Mouse (Mus musculus) midbrain, embryonic 12.5 days (tissue): ENCODE results near the gene P3h2. TPM values are rescaled to one million over a fixed set of nuclear protein-coding genes. Genes with fewer than 3 reads are reported as not detected.

Source experiments
- ATAC-seq: fragments of 200-750 bp; cut with Nextera tagmentation; 2 replicates; pipeline ENCODE4 v1.8.0; 2017; ENCODE audit warnings: low read depth, moderate TSS enrichment, moderate library complexity; ENCODE audit not compliant: low FRiP score
- H3K27ac ChIP-seq: fragments of 300-500 bp; sonication (generic); replicated peaks from 2 replicates; pipeline ENCODE4 v1.5.1; 2016; ENCODE audit warnings: mild to moderate bottlenecking
- H3K27me3 ChIP-seq: fragments of 300-500 bp; sonication (generic); 2 replicates; pipeline ENCODE4 v1.6.1; 2016; ENCODE audit warnings: mild to moderate bottlenecking
- H3K36me3 ChIP-seq: fragments of 300-500 bp; sonication (generic); 2 replicates; pipeline ENCODE4 v1.6.1; 2016
- H3K4me1 ChIP-seq: fragments of 300-500 bp; sonication (generic); 2 replicates; pipeline ENCODE4 v1.6.1; 2016
- H3K4me2 ChIP-seq: fragments of 300-500 bp; sonication (generic); replicated peaks from 2 replicates; pipeline ENCODE4 v1.6.1; 2016; ENCODE audit warnings: mild to moderate bottlenecking, moderate library complexity
- H3K4me3 ChIP-seq: fragments of 300-500 bp; sonication (generic); 2 replicates; pipeline ENCODE4 v1.5.1; 2016; ENCODE audit warnings: mild to moderate bottlenecking
- H3K9ac ChIP-seq: fragments of 300-500 bp; sonication (generic); replicated peaks from 2 replicates; pipeline ENCODE4 v1.6.1; 2016; ENCODE audit warnings: mild to moderate bottlenecking, moderate library complexity
- H3K9me3 ChIP-seq: fragments of 300-500 bp; sonication (generic); 2 replicates; pipeline ENCODE4 v1.6.1; 2016; ENCODE audit warnings: mild to moderate bottlenecking
- WGBS: fragments of 180-500 bp; shearing (Covaris S2); methylation state at CpG from one replicate; pipeline ENCODE4 v1.1.7; 2016; 5-methylcytosine and 5-hydroxymethylcytosine counted together
- polyA plus RNA-seq: library from polyadenylated mRNA; unstranded; fragments of >200 nt; fragmentation: Nextera tagmentation; extraction: Ambion mirVana; gene quantifications from 2 replicates; pipeline ENCODE4 v1.2.1, GENCODE M21; 2016

The P3h2 gene
- polyA plus RNA-seq, 1 experiment from 2014 or later: 0.79 TPM

GRCm38 (mm10) chr16:26026416-26026815 lies 79.2 kb downstream of the P3h2 start:
- no peak overlapping the region for H3K4me2 ChIP-seq
- peaks cover 8% of the 10 kb centered on the region; the same call in 1 of the 2 replicates for H3K4me1 ChIP-seq
- 84% methylated on average over 3 of the region's 3 CpGs for WGBS

GRCm38 (mm10) chr16:26024543-26024942 lies 81.0 kb downstream of the P3h2 start:
- H3K9ac ChIP-seq: no peak overlapping the region
- H3K4me1 ChIP-seq: peaks cover 8% of the 10 kb centered on the region; the same call in 1 of the 2 replicates
- H3K9me3 ChIP-seq: no peaks in the 10 kb centered on the region
- 60% methylated on average over 5 of the region's 5 CpGs for WGBS
- no peaks in the 10 kb centered on the region for H3K36me3 ChIP-seq
- no peaks in the 10 kb centered on the region for H3K27me3 ChIP-seq
- H3K27ac ChIP-seq: no peak overlapping the region
- H3K4me3 ChIP-seq: no peak overlapping the region
- no peak for ATAC-seq
- H3K4me2 ChIP-seq: no peak overlapping the region

More at GRCm38 (mm10) chr16:26026416-26026815, 79.2 kb downstream of the P3h2 start:
- Histone ChIP-seq H3K27me3 (no peaks in the 10 kb centered on the region), H3K9me3 (no peaks in the 10 kb centered on the region), H3K27ac (no peak overlapping the region), H3K9ac (no peak overlapping the region), H3K4me3 (no peak overlapping the region), H3K36me3 (no peaks in the 10 kb centered on the region)
- no peak for ATAC-seq

- WGBS: 83% methylated on average over 4 of the region's 4 CpGs
- no peaks in the 10 kb centered on the region for H3K27me3 ChIP-seq
- no peak for ATAC-seq
- no peak overlapping the region for H3K27ac ChIP-seq
- peaks cover 8% of the 10 kb centered on the region; the same call in 1 of the 2 replicates for H3K4me1 ChIP-seq
- no peak overlapping the region for H3K9ac ChIP-seq
- no peak overlapping the region for H3K4me2 ChIP-seq
- H3K36me3 ChIP-seq: no peaks in the 10 kb centered on the region
- H3K9me3 ChIP-seq: no peaks in the 10 kb centered on the region
- no peak overlapping the region for H3K4me3 ChIP-seq
Measured at GRCm38 (mm10) chr16:26023352-26023751, 82.2 kb downstream of the P3h2 start.

GRCm38 (mm10) chr16:26021759-26022158 lies 83.8 kb downstream of the P3h2 start:
- 62% methylated on average over 2 of the region's 2 CpGs for WGBS
- H3K9ac ChIP-seq: no peak overlapping the region
- no peak for ATAC-seq
- no peak overlapping the region for H3K4me2 ChIP-seq
- no peaks in the 10 kb centered on the region for H3K9me3 ChIP-seq
- H3K27me3 ChIP-seq: no peaks in the 10 kb centered on the region
- peaks cover 8% of the 10 kb centered on the region; the same call in 1 of the 2 replicates for H3K4me1 ChIP-seq
- H3K36me3 ChIP-seq: no peaks in the 10 kb centered on the region
- H3K4me3 ChIP-seq: no peak overlapping the region
- no peak overlapping the region for H3K27ac ChIP-seq

- H3K27ac ChIP-seq: no peak overlapping the region
- H3K4me1 ChIP-seq: no peaks in the 10 kb centered on the region
- no peak overlapping the region for H3K4me3 ChIP-seq
- H3K27me3 ChIP-seq: no peaks in the 10 kb centered on the region
- no peak for ATAC-seq
- H3K4me2 ChIP-seq: no peak overlapping the region
- 87% methylated on average over 3 of the region's 3 CpGs for WGBS
- H3K9ac ChIP-seq: no peak overlapping the region
- H3K36me3 ChIP-seq: no peaks in the 10 kb centered on the region
- no peaks in the 10 kb centered on the region for H3K9me3 ChIP-seq
Measured at GRCm38 (mm10) chr16:26005811-26006210, 99.8 kb downstream of the P3h2 start.

GRCm38 (mm10) chr16:26003261-26003660 lies 102.3 kb downstream of the P3h2 start:
- H3K27ac ChIP-seq: no peak overlapping the region
- H3K4me1 ChIP-seq: no peaks in the 10 kb centered on the region
- H3K36me3 ChIP-seq: no peaks in the 10 kb centered on the region
- 71% methylated on average over 4 of the region's 4 CpGs for WGBS
- 0 out of 2 replicates have a peak, but pooled peaks cover 3% of the 10 kb centered on the region for H3K9me3 ChIP-seq
- no peak for ATAC-seq
- H3K4me3 ChIP-seq: no peak overlapping the region
- no peak overlapping the region for H3K9ac ChIP-seq
- H3K4me2 ChIP-seq: no peak overlapping the region
- no peaks in the 10 kb centered on the region for H3K27me3 ChIP-seq

- no peak for ATAC-seq
- Histone ChIP-seq H3K36me3 (no peaks in the 10 kb centered on the region), H3K4me1 (no peaks in the 10 kb centered on the region), H3K9ac (no peak overlapping the region), H3K27ac (no peak overlapping the region), H3K9me3 (0 out of 2 replicates have a peak, but pooled peaks cover 3% of the 10 kb centered on the region), H3K4me3 (no peak overlapping the region), H3K4me2 (no peak overlapping the region), H3K27me3 (no peaks in the 10 kb centered on the region)
- WGBS: 81% methylated on average over 9 of the region's 9 CpGs
Measured at GRCm38 (mm10) chr16:26002848-26003247, 102.7 kb downstream of the P3h2 start.

GRCm38 (mm10) chr16:25994605-25995004 lies 111.0 kb downstream of the P3h2 start:
- Histone ChIP-seq H3K27ac (no peak overlapping the region), H3K36me3 (no peaks in the 10 kb centered on the region), H3K4me2 (no peak overlapping the region), H3K4me3 (no peak overlapping the region), H3K4me1 (no peaks in the 10 kb centered on the region), H3K9me3 (0 out of 2 replicates have a peak, but pooled peaks cover 3% of the 10 kb centered on the region), H3K9ac (no peak overlapping the region), H3K27me3 (no peaks in the 10 kb centered on the region)
- ATAC-seq: no peak
- 89% methylated on average over 3 of the region's 3 CpGs for WGBS

GRCm38 (mm10) chr16:25987221-25987620 lies 118.4 kb downstream of the P3h2 start:
- WGBS: 95% methylated on average over 5 of the region's 5 CpGs

GRCm38 (mm10) chr16:25983635-25984034 lies 121.9 kb downstream of the P3h2 start:
- WGBS: 36% methylated on average over 4 of the region's 4 CpGs
- ATAC-seq: no peak
- H3K36me3 ChIP-seq: no peaks in the 10 kb centered on the region
- H3K9ac ChIP-seq: no peak overlapping the region
- H3K27me3 ChIP-seq: no peaks in the 10 kb centered on the region
- no peaks in the 10 kb centered on the region for H3K9me3 ChIP-seq
- H3K4me1 ChIP-seq: no peaks in the 10 kb centered on the region
- no peak overlapping the region for H3K4me2 ChIP-seq
- no peak overlapping the region for H3K27ac ChIP-seq
- H3K4me3 ChIP-seq: no peak overlapping the region

More at GRCm38 (mm10) chr16:25987221-25987620, 118.4 kb downstream of the P3h2 start:
- Histone ChIP-seq H3K27ac (no peak overlapping the region), H3K4me2 (no peak overlapping the region), H3K9me3 (no peaks in the 10 kb centered on the region), H3K4me3 (no peak overlapping the region), H3K27me3 (no peaks in the 10 kb centered on the region), H3K9ac (no peak overlapping the region), H3K36me3 (no peaks in the 10 kb centered on the region), H3K4me1 (no peaks in the 10 kb centered on the region)
- ATAC-seq: no peak

GRCm38 (mm10) chr16:25979037-25979436 lies 126.5 kb downstream of the P3h2 start:
- Histone ChIP-seq H3K4me3 (no peak overlapping the region), H3K27me3 (no peaks in the 10 kb centered on the region), H3K9me3 (no peaks in the 10 kb centered on the region), H3K9ac (no peak overlapping the region), H3K36me3 (no peaks in the 10 kb centered on the region), H3K4me2 (no peak overlapping the region), H3K27ac (no peak overlapping the region), H3K4me1 (no peaks in the 10 kb centered on the region)
- ATAC-seq: no peak
- 68% methylated on average over 3 of the region's 3 CpGs for WGBS

- Histone ChIP-seq H3K4me1 (no peaks in the 10 kb centered on the region), H3K27me3 (no peaks in the 10 kb centered on the region), H3K9ac (no peak overlapping the region), H3K4me2 (no peak overlapping the region), H3K27ac (no peak overlapping the region), H3K36me3 (no peaks in the 10 kb centered on the region), H3K4me3 (no peak overlapping the region), H3K9me3 (no peaks in the 10 kb centered on the region)
- 86% methylated on average over 2 of the region's 2 CpGs for WGBS
- ATAC-seq: no peak
Measured at GRCm38 (mm10) chr16:25977210-25977609, 128.4 kb downstream of the P3h2 start.

- Histone ChIP-seq H3K27me3 (no peaks in the 10 kb centered on the region), H3K4me1 (no peaks in the 10 kb centered on the region), H3K9ac (no peak overlapping the region), H3K36me3 (no peaks in the 10 kb centered on the region), H3K27ac (no peak overlapping the region), H3K4me2 (no peak overlapping the region), H3K9me3 (no peaks in the 10 kb centered on the region), H3K4me3 (no peak overlapping the region)
- 90% methylated on average over 7 of the region's 7 CpGs for WGBS
- ATAC-seq: no peak
Measured at GRCm38 (mm10) chr16:25971285-25971684, 134.3 kb downstream of the P3h2 start.
